Mouse (Mus musculus) gastrocnemius, adult 2 months (tissue): ENCODE data around the gene Rab7. TPM values are rescaled to one million over a fixed set of nuclear protein-coding genes. Genes with fewer than 3 reads are reported as not detected.
A peak's percentile ranks its signal among the peaks of the same experiment; 100 is the strongest.
"Not testable (repeated sequence)": the region's sequence is repeated elsewhere in the genome, so short reads cannot be mapped to it uniquely, and the experiment has no call there.

Experiments used
- DNase-seq: peaks from one replicate; pipeline ENCODE4 v3.0.0; 2022
- H3K27ac ChIP-seq: fragments of 200-600 bp; 2 replicates; pipeline ENCODE4 v1.8.1; 2022; ENCODE audit warnings: mild to moderate bottlenecking
- H3K4me3 ChIP-seq: fragments of 200-600 bp; 2 replicates; pipeline ENCODE4 v1.8.1; 2022; ENCODE audit warnings: mild to moderate bottlenecking, moderate library complexity
- CTCF ChIP-seq: fragments of 200-600 bp; IDR thresholded peaks from 2 replicates; pipeline ENCODE4 v1.8.1; 2022; ENCODE audit warnings: antibody characterized with exemption, mild to moderate bottlenecking, moderate library complexity
- intact Hi-C: fragments of 180-260 bp; cut with DNase I; formaldehyde crosslinking; loops from one replicate; pipeline ENCODE4 v1.15.1; 2025
- microRNA-seq: library from miRNA; unstranded; fragments of <30 nt; microRNA quantifications from one replicate; pipeline ENCODE4 v1.2.0, GENCODE M21; 2021
- total RNA-seq, 2 experiments: library from RNA; stranded (reverse); gene quantifications; 2 replicates each; pipeline ENCODE4 v1.2.3; 2021

The Rab7 gene
- total RNA-seq, 2 experiments from 2014 or later, result 320 to 401 TPM

- Histone ChIP-seq H3K27ac (no peak overlapping the region), H3K4me3 (no peak overlapping the region)
- no peak for DNase-seq
- intact Hi-C loops, result loop anchor here (5.0 kb wide), 1 partner anchor 99 kb away; no protein-coding TSS in a partner anchor
- TF ChIP-seq CTCF, result no peak
Measured at GRCm38 (mm10) chr6:87991216-87991615, 53.9 kb downstream of the Rab7 start.

GRCm38 (mm10) chr6:87982506-87982905 is 62.6 kb downstream of the Rab7 start:
- intact Hi-C loops, result no loop called here
- no peak for TF ChIP-seq CTCF
- DNase-seq, result no peak
- no peak overlapping the region for H3K27ac ChIP-seq
- H3K4me3 ChIP-seq, result no peak overlapping the region

- Histone ChIP-seq H3K4me3 (peak within 1 kb of the TSS; percentile 79), H3K27ac (peak within 1 kb of the TSS; percentile 24; the same call in 1 of the 2 replicates)
- intact Hi-C loops, result no loop called here
- no peak; the same call in 1 of the 2 replicates for TF ChIP-seq CTCF
- peak; percentile 79 for DNase-seq
Measured at GRCm38 (mm10) chr6:87981547-87982256, 63.4 kb downstream of the Rab7 start, which contains the start of gene H1fx. H1fx (minus strand) TSS chr6:87981637.

- DNase-seq, result peak; percentile 32
- H3K27ac ChIP-seq, result peak overlapping the region; percentile 24; the same call in 1 of the 2 replicates
- peak overlapping the region; percentile 79 for H3K4me3 ChIP-seq
- no peak for TF ChIP-seq CTCF
- intact Hi-C loops, result no loop called here
Measured at GRCm38 (mm10) chr6:87981030-87981485, 64.0 kb downstream of the Rab7 start.

GRCm38 (mm10) chr6:87980374-87981029 is 64.6 kb downstream of the Rab7 start:
- DNase-seq, result peak; percentile 50
- Histone ChIP-seq H3K27ac (no peak overlapping the region; the same call in 1 of the 2 replicates), H3K4me3 (peak overlapping the region; percentile 79)
- intact Hi-C loops, result no loop called here
- no peak for TF ChIP-seq CTCF

GRCm38 (mm10) chr6:87979728-87980127 is 65.3 kb downstream of the Rab7 start:
- intact Hi-C loops, result no loop called here
- no peak overlapping the region for H3K27ac ChIP-seq
- DNase-seq, result no peak
- H3K4me3 ChIP-seq, result no peak overlapping the region
- no peak for TF ChIP-seq CTCF

GRCm38 (mm10) chr6:87970041-87970440 is 75.0 kb downstream of the Rab7 start:
- DNase-seq, result no peak
- intact Hi-C loops, result no loop called here
- Histone ChIP-seq H3K27ac (no peak overlapping the region), H3K4me3 (no peak overlapping the region)
- no peak for TF ChIP-seq CTCF

GRCm38 (mm10) chr6:87962457-87962856 is 82.6 kb downstream of the Rab7 start:
- H3K4me3 ChIP-seq, intact Hi-C loops, H3K27ac ChIP-seq, DNase-seq: not testable (repeated sequence)

Small RNAs within 50 kb of the gene (microRNA-seq; reads per million reads assigned to microRNA genes)
- not detected for gene Gm47286

Other genes with a start within 250 kb of the Rab7 start
- 1 to 10 TPM; 3.9 to 4.9 TPM for gene Rab43, start 233.1 kb downstream of the Rab7 start, total RNA-seq
- gene Gm45140, start 209.5 kb downstream of the Rab7 start, total RNA-seq, result 1 to 10 TPM in 1 of 2 experiments, under 1 TPM in 1; 0.45 to 1.7 TPM
- 10 to 100 TPM; 17.7 to 21.1 TPM for gene Isy1, start 206.5 kb downstream of the Rab7 start, total RNA-seq
- gene Cnbp, start 194.2 kb downstream of the Rab7 start, total RNA-seq, result 100 to 1,000 TPM; 475 to 511 TPM
- 10 to 100 TPM; 29.2 to 34.4 TPM for gene Copg1, start 157.5 kb downstream of the Rab7 start, total RNA-seq
- 1 to 10 TPM; 5.9 to 6.4 TPM for gene Hmces, start 131.3 kb downstream of the Rab7 start, total RNA-seq
- 1 to 10 TPM in 1 of 2 experiments, under 1 TPM in 1; 0.99 to 1.6 TPM for gene H1fx, start 63.6 kb downstream of the Rab7 start, total RNA-seq
- 10 to 100 TPM; 75.9 to 83.2 TPM for gene Rpn1, start 39.2 kb upstream of the Rab7 start, total RNA-seq
- gene Gata2, start 148.6 kb upstream of the Rab7 start, total RNA-seq, result 1 to 10 TPM; 4.4 to 9.9 TPM
- gene Dnajb8, start 177.0 kb upstream of the Rab7 start, total RNA-seq, result not detected